Mouse (Mus musculus) ovary, postnatal 36 days (tissue): ENCODE results near the gene Astn2.

Experiments
- DNase-seq: peaks from one replicate; pipeline ENCODE4 v3.0.0; 2022; ENCODE audit warnings: low spot score, mixed read lengths

Gene Astn2

GRCm38 (mm10) chr4:65402836-65403634 is 1001.4 kb downstream of the Astn2 start:
- no peak for DNase-seq

- DNase-seq: no peak
Measured at GRCm38 (mm10) chr4:65402286-65402685, 1002.1 kb downstream of the Astn2 start.

- DNase-seq: no peak
Measured at GRCm38 (mm10) chr4:65399457-65399856, 1005.0 kb downstream of the Astn2 start.

- DNase-seq: no peak
Measured at GRCm38 (mm10) chr4:65396806-65397205, 1007.6 kb downstream of the Astn2 start.

GRCm38 (mm10) chr4:65391001-65391400 is 1013.4 kb downstream of the Astn2 start:
- DNase-seq: no peak

- no peak for DNase-seq
Measured at GRCm38 (mm10) chr4:65383070-65383469, 1021.3 kb downstream of the Astn2 start.

GRCm38 (mm10) chr4:65379461-65379860 is 1025.0 kb downstream of the Astn2 start:
- DNase-seq: no peak

GRCm38 (mm10) chr4:65376571-65376970 is 1027.8 kb downstream of the Astn2 start:
- no peak for DNase-seq

GRCm38 (mm10) chr4:65373841-65374240 is 1030.6 kb downstream of the Astn2 start:
- no peak for DNase-seq

- no peak for DNase-seq
Measured at GRCm38 (mm10) chr4:65372731-65373130, 1031.7 kb downstream of the Astn2 start.

- no peak for DNase-seq
Measured at GRCm38 (mm10) chr4:65367135-65367534, 1037.3 kb downstream of the Astn2 start.

- DNase-seq: no peak
Measured at GRCm38 (mm10) chr4:65354580-65354979, 1049.8 kb downstream of the Astn2 start.

GRCm38 (mm10) chr4:65350521-65350920 is 1053.9 kb downstream of the Astn2 start:
- no peak for DNase-seq

GRCm38 (mm10) chr4:65341766-65342165 is 1062.6 kb downstream of the Astn2 start:
- DNase-seq: no peak

- DNase-seq: no peak
Measured at GRCm38 (mm10) chr4:65333718-65334117, 1070.7 kb downstream of the Astn2 start.
